Mouse (Mus musculus) liver, adult 2 months (tissue): ENCODE results near the gene Tead3. TPM values are rescaled to one million over a fixed set of nuclear protein-coding genes. Genes with fewer than 3 reads are reported as not detected.

ENCODE experiments used
- DNase-seq: peaks from one replicate; pipeline ENCODE4 v3.0.0-alpha.2; 2011; ENCODE audit warnings: low read depth, low spot score; ENCODE audit errors: extremely low read depth
- H3K27ac ChIP-seq: fragments of 200-500 bp; replicated peaks from 2 replicates; pipeline ENCODE4 v1.5.1; 2012; ENCODE audit warnings: low read depth, mild to moderate bottlenecking, control low read depth, inconsistent platforms, low read length; ENCODE audit not compliant: insufficient read depth
- H3K27me3 ChIP-seq: fragments of 200-500 bp; 2 replicates; pipeline ENCODE4 v1.6.1; 2012; ENCODE audit warnings: mild to moderate bottlenecking, moderate library complexity, low read length, inconsistent platforms; ENCODE audit not compliant: control insufficient read depth, insufficient read depth
- H3K36me3 ChIP-seq: fragments of 200-500 bp; 2 replicates; pipeline ENCODE4 v1.6.1; 2012; ENCODE audit warnings: low read length, inconsistent platforms; ENCODE audit not compliant: control insufficient read depth, insufficient read depth
- H3K4me1 ChIP-seq: fragments of 200-500 bp; 2 replicates; pipeline ENCODE4 v1.6.1; 2011; ENCODE audit warnings: low read length; ENCODE audit not compliant: control insufficient read depth, insufficient read depth
- H3K4me3 ChIP-seq: fragments of 200-500 bp; 2 replicates; pipeline ENCODE4 v1.5.1; 2011; ENCODE audit warnings: low read depth, mild to moderate bottlenecking, control low read depth, low read length, moderate library complexity; ENCODE audit not compliant: insufficient read depth
- H3K79me2 ChIP-seq: fragments of 200-500 bp; 2 replicates; pipeline ENCODE4 v1.6.1; 2012; ENCODE audit warnings: inconsistent platforms, mild to moderate bottlenecking, low read length, moderate library complexity; ENCODE audit not compliant: control insufficient read depth, insufficient read depth
- H3K9ac ChIP-seq: fragments of 200-500 bp; 2 replicates; pipeline ENCODE4 v1.6.1; 2012; ENCODE audit warnings: low read depth, mild to moderate bottlenecking, control low read depth, inconsistent platforms, low read length
- CTCF ChIP-seq: fragments of 200-500 bp; IDR thresholded peaks from 2 replicates; pipeline ENCODE4 v1.5.1; 2011; ENCODE audit warnings: low read depth, low read length, control low read depth
- POLR2A ChIP-seq: fragments of 200-500 bp; IDR thresholded peaks from 2 replicates; pipeline ENCODE4 v1.6.1; 2011; ENCODE audit warnings: low read length, control low read depth; ENCODE audit not compliant: insufficient read depth; ENCODE audit errors: extremely low read depth
- WGBS: fragments of 180-500 bp; shearing (Covaris S2); methylation state at CpG from one replicate; pipeline ENCODE4 v1.1.7; 2018; 5-methylcytosine and 5-hydroxymethylcytosine counted together
- polyA plus RNA-seq: library from polyadenylated mRNA; depleted of rRNA; stranded (reverse); fragments of >200 nt; gene quantifications from 2 replicates; pipeline ENCODE4 v1.2.3, GENCODE M21; 2012; rRNA removed
- total RNA-seq: library from RNA; depleted of rRNA; stranded (reverse); fragments of >200 nt; gene quantifications from 2 replicates; pipeline ENCODE4 v1.2.3, GENCODE M21; 2014; rRNA removed

The Tead3 gene
- total RNA-seq, result 3.0 and 3.7 TPM in 2 replicates
- 7.6 and 11.0 TPM in 2 replicates for polyA plus RNA-seq

DNA sequence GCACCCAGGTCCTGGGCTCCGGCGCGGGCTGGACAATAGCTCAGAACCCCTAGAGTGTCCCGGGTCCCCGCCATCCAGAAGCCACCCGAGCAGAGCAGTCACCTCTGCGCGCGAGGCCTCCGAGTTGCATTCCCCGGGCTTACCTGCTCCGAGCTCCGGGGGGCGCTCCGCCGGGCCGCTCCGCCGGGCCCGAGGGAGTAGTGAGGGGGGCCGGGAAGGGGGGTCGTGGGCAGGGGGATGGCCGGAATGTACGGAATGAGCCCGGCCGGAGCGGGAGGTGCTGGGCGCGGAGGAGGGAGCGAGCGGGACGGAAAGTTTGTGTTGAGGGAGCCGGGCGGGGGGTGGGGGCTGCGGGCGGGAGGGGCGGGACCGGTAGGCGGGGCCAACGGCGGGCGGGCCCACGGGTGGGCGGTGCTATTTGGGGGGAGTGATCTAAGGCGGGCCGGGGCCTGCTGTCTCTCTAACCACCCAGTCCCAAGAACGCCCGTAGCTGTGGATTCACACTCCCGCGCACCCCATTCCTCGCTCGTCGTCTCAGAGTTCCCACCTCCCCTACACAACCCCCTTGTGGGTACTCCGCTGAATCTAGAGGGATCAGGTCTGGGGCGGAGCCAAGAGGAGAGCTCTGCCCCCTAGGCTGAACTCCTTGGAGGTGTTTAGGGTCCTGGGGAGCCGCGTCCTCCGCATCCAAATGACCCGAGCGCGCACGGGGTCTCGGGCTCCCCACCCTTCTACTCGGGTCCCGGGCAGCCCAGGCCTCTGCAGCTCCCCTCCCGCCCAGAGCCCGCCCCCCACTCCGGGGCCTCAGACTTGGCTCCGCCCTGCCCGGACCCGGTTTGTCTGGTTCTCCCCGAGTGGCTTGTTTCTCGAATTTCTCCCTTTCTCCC lies at the start of gene Tead3:
TSS of gene Tead3 (minus strand) at position 352 of the 887 bp plus-strand sequence.
- WGBS, result 1% methylated on average over 57 of the region's 73 CpGs
- peaks cover 34% of the 10 kb centered on the region for H3K79me2 ChIP-seq
- H3K9ac ChIP-seq, result peak within 1 kb of the TSS; percentile 97
- H3K27ac ChIP-seq, result peak within 1 kb of the TSS; percentile 96
- H3K27me3 ChIP-seq, result no peaks in the 10 kb centered on the region
- no peaks in the 10 kb centered on the region for H3K36me3 ChIP-seq
- peak within 1 kb of the TSS; percentile 96 for H3K4me3 ChIP-seq
- no peak for TF ChIP-seq CTCF
- TF ChIP-seq POLR2A, result peak; percentile 55; the same call in 1 of the 2 replicates
- peak; percentile 57 for DNase-seq
- peaks cover 13% of the 10 kb centered on the region for H3K4me1 ChIP-seq

DNA sequence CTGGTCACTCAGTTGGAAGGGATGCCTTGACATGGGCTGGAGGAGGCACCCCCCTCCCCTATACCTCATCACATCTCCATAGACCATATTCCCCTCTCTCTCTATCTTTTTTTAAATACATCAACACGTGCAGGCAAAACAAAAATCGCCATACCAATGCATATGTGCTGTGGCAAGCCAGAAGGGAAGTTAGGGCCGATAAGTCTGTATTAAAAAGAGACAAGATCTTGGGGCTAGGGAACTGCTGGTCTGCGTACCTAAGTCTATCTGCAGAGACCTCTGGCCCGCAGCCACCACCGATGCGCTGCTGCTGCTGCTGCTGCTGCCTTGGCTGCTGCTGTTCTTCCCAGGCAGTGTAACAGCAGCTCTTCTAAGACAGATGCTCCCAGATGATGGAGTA lies 44.4 kb upstream of the Tead3 start:
- TF ChIP-seq CTCF, result no peak
- TF ChIP-seq POLR2A, result no peak
- Histone ChIP-seq H3K9ac (no peak overlapping the region), H3K4me3 (no peak overlapping the region), H3K79me2 (no peaks in the 10 kb centered on the region), H3K4me1 (no peaks in the 10 kb centered on the region), H3K27ac (no peak overlapping the region), H3K36me3 (peaks cover 23% of the 10 kb centered on the region), H3K27me3 (no peaks in the 10 kb centered on the region)
- WGBS, result 83% methylated on average over 7 of the region's 7 CpGs
- no peak for DNase-seq

DNA sequence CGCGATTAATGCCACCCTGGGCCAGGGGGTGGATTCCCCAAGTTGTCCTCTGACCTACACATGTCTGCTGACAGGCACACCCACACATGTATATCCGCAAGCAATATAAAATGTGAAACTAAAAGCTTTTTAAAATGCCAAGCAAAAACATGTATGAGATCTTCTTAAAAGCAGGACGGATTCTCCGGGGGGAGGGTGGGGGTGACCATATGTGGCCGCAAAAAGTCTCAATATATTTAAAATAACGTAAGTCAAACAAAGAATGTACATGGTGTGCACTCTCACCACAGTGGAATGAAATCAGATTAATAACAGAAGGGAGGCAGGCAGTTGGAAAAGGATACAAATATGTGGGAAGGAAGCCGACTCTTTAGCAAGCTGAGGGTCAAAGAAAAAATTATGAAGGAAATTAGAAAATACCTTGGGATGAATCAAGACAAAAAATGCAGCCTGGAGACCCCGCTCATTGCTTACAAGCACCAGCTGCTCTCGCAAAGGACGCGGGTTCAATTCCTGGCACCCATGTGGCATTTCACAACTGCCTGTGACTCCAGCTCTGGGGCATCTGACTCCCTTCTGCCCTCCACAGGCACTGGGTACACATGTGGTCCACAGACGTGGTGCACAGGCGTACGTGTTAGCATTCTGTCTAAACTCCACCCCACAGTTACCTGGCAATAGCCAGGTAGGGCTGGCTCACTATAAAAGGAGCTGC lies 43.6 kb upstream of the Tead3 start:
- Histone ChIP-seq H3K79me2 (no peaks in the 10 kb centered on the region), H3K4me1 (no peaks in the 10 kb centered on the region), H3K27ac (no peak overlapping the region), H3K9ac (no peak overlapping the region), H3K36me3 (peaks cover 15% of the 10 kb centered on the region; the same call in 1 of the 2 replicates), H3K4me3 (no peak overlapping the region), H3K27me3 (no peaks in the 10 kb centered on the region)
- 76% methylated on average over 15 of the region's 15 CpGs for WGBS
- TF ChIP-seq POLR2A (no peak), CTCF (no peak)
- DNase-seq, result no peak

GRCm38 (mm10) chr17:28391568-28392432 lies 41.2 kb upstream of the Tead3 start:
- Histone ChIP-seq H3K9ac (no peak overlapping the region), H3K36me3 (no peaks in the 10 kb centered on the region), H3K79me2 (no peaks in the 10 kb centered on the region), H3K4me1 (no peaks in the 10 kb centered on the region), H3K4me3 (no peak overlapping the region), H3K27me3 (no peaks in the 10 kb centered on the region), H3K27ac (no peak overlapping the region)
- 23% methylated on average over 25 of the region's 25 CpGs for WGBS
- no peak for DNase-seq
- TF ChIP-seq CTCF (no peak), POLR2A (no peak)

DNA sequence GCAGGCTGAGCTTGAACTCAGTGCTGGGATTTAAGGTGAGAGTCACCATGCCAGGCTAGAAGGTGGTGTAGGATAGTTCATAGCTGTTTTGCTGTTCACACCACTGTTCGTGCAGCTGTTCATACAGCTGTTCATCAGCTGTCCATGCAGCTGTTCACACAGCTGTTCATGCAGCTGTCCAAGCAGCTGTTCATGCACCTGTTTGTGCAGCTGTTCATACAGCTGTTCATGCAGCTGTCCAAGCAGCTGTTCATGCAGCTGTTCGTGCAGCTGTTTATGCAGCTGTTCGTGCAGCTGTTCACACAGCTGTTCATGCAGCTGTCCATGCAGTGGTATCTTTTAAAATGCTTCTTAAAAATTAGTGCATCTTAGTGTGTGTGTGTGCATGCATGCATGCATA lies 37.9 kb upstream of the Tead3 start:
- TF ChIP-seq CTCF (no peak), POLR2A (no peak)
- H3K79me2 ChIP-seq, result no peaks in the 10 kb centered on the region
- WGBS, result 84% methylated on average over 3 of the region's 3 CpGs
- H3K4me3 ChIP-seq, result no peak overlapping the region
- H3K4me1 ChIP-seq, result no peaks in the 10 kb centered on the region
- no peak overlapping the region for H3K27ac ChIP-seq
- no peaks in the 10 kb centered on the region for H3K36me3 ChIP-seq
- no peak overlapping the region for H3K9ac ChIP-seq
- no peaks in the 10 kb centered on the region for H3K27me3 ChIP-seq
- no peak for DNase-seq
